In genomic region chr11:3441696-3442443, GRCm38 (mm10) we compare ENCODE assay signal across 10 mouse cellular contexts. TPM values are rescaled to one million over a fixed set of nuclear protein-coding genes. Genes with fewer than 3 reads are reported as not detected.
A peak's percentile ranks its signal among the peaks of the same experiment; 100 is the strongest.
DNase-seq lines count a peak whose midpoint lies in the region; ATAC-seq and TF ChIP-seq lines count a peak whose summit lies in the region.
"Had no signal": no experiment of that assay in that cellular context is flagged by ENCODE, and none has a peak within 500 bp of the region (broad histone marks: within the 10 kb centered on the region; RNA-seq: fewer than 3 reads in every experiment).

No protein-coding gene starts in this region.

- no peaks in the 10 kb centered on the region for H3K9me3 ChIP-seq in hindbrain, embryonic 15.5 days
- H3K9me3 ChIP-seq in hindbrain, embryonic 11.5 days (ENCODE audit: control insufficient read depth, low read length): no peaks in the 10 kb centered on the region
- no peaks in the 10 kb centered on the region for H3K9me3 ChIP-seq in forebrain, postnatal 0 days (ENCODE audit: low read length)
- H3K9me3 ChIP-seq: liver, embryonic 13.5 days; neural tube, embryonic 13.5 days had no signal

- no peak for DNase-seq in hindbrain, embryonic 11.5 days (ENCODE audit: low spot score)
- DNase-seq in 3T3-L1 (ENCODE audit: low read depth, low spot score): peak; percentile 80
- peak; percentile 53 for DNase-seq in NIH3T3 (ENCODE audit: low read depth)
- peak; percentile 50 for DNase-seq in forebrain, postnatal 0 days
- DNase-seq in thymus, postnatal 0 days (ENCODE audit: low spot score): no peak
- DNase-seq: liver, embryonic 13.5 days had no signal

- no peaks in the 10 kb centered on the region for H3K27me3 ChIP-seq in hindbrain, embryonic 15.5 days
- H3K27me3 ChIP-seq in hindbrain, embryonic 11.5 days (ENCODE audit: control insufficient read depth, insufficient read depth, low read length): no peaks in the 10 kb centered on the region
- H3K27me3 ChIP-seq in forebrain, postnatal 0 days (ENCODE audit: insufficient read depth, low read length): no peaks in the 10 kb centered on the region
- H3K27me3 ChIP-seq: liver, embryonic 13.5 days; neural tube, embryonic 13.5 days had no signal

- H3K4me2 ChIP-seq in hindbrain, embryonic 15.5 days: no peak overlapping the region
- H3K4me2 ChIP-seq in hindbrain, embryonic 11.5 days (replicated peaks; ENCODE audit: low read depth, low read length): no peak overlapping the region
- H3K4me2 ChIP-seq in forebrain, postnatal 0 days (ENCODE audit: low read depth): no peak overlapping the region
- H3K4me2 ChIP-seq: liver, embryonic 13.5 days; neural tube, embryonic 13.5 days had no signal

- no peak for ATAC-seq in hindbrain, embryonic 15.5 days (ENCODE audit: low FRiP score, low read depth)
- no peak for ATAC-seq in hindbrain, embryonic 11.5 days (ENCODE audit: low FRiP score)
- ATAC-seq in forebrain, postnatal 0 days: peak; percentile 81
- ATAC-seq in frontal cortex, adult (ENCODE audit: low TSS enrichment): no peak
- no peak for ATAC-seq in inflammation-experienced regulatory T-cells, adult 6 months

- H3K36me3 ChIP-seq in hindbrain, embryonic 15.5 days: 0 out of 2 replicates have a peak, but pooled peaks cover 2% of the 10 kb centered on the region
- H3K36me3 ChIP-seq in hindbrain, embryonic 11.5 days (ENCODE audit: control insufficient read depth, insufficient read depth, low read length): no peaks in the 10 kb centered on the region
- no peaks in the 10 kb centered on the region for H3K36me3 ChIP-seq in forebrain, postnatal 0 days (ENCODE audit: insufficient read depth)
- H3K36me3 ChIP-seq: liver, embryonic 13.5 days; neural tube, embryonic 13.5 days had no signal

- TF ChIP-seq CTCF in forebrain, postnatal 0 days (IDR thresholded peaks at IDR 0.05; ENCODE audit: low read depth): no peak

- H3K27ac ChIP-seq in hindbrain, embryonic 15.5 days (replicated peaks): 0 out of 2 replicates have a peak overlapping the region, but pooled peaks have one; percentile 10
- H3K27ac ChIP-seq in hindbrain, embryonic 11.5 days (ENCODE audit: low read depth, low read length): no peak overlapping the region
- no peak overlapping the region for H3K27ac ChIP-seq in forebrain, postnatal 0 days (ENCODE audit: low read depth, low read length)
- H3K27ac ChIP-seq: liver, embryonic 13.5 days; neural tube, embryonic 13.5 days had no signal

- H3K4me1 ChIP-seq in hindbrain, embryonic 15.5 days (replicated peaks): no peaks in the 10 kb centered on the region; the same call in 1 of the 2 replicates
- no peaks in the 10 kb centered on the region for H3K4me1 ChIP-seq in hindbrain, embryonic 11.5 days (replicated peaks; ENCODE audit: control insufficient read depth, insufficient read depth, low read length)
- no peaks in the 10 kb centered on the region for H3K4me1 ChIP-seq in forebrain, postnatal 0 days (ENCODE audit: insufficient read depth)

- H3K4me3 ChIP-seq in hindbrain, embryonic 15.5 days: no peak overlapping the region
- no peak overlapping the region for H3K4me3 ChIP-seq in hindbrain, embryonic 11.5 days (ENCODE audit: low read depth, low read length)
- H3K4me3 ChIP-seq in forebrain, postnatal 0 days (ENCODE audit: low read depth, low read length): no peak overlapping the region
- H3K4me3 ChIP-seq: liver, embryonic 13.5 days; neural tube, embryonic 13.5 days had no signal

- H3K9ac ChIP-seq in hindbrain, embryonic 15.5 days: no peak overlapping the region
- H3K9ac ChIP-seq in hindbrain, embryonic 11.5 days (ENCODE audit: low read depth, low read length): no peak overlapping the region
- H3K9ac ChIP-seq in forebrain, postnatal 0 days: no peak overlapping the region
- H3K9ac ChIP-seq: liver, embryonic 13.5 days; neural tube, embryonic 13.5 days had no signal

RNA-seq across cellular contexts. Expression of gene Rnf185, which starts 10.3 kb away (rescaled TPM):
- 41.1 and 41.7 TPM in 2 replicates for polyA plus RNA-seq in hindbrain, embryonic 15.5 days (2015; fragmentation: Nextera tagmentation; extraction: Ambion mirVana)
- 51.4 and 52.3 TPM in 2 replicates for polyA plus RNA-seq in hindbrain, embryonic 11.5 days (2014; fragmentation: Nextera tagmentation; extraction: Ambion mirVana)
- 35.9 and 38.8 TPM in 2 replicates for total RNA-seq in forebrain, postnatal 0 days (2014; rRNA removed)
- polyA plus RNA-seq in forebrain, postnatal 0 days (2015; fragmentation: Nextera tagmentation; extraction: Ambion mirVana): 36.3 and 36.9 TPM in 2 replicates
- polyA plus RNA-seq in thymus, postnatal 0 days (2015; fragmentation: Nextera tagmentation; extraction: Ambion mirVana): 17.2 and 17.4 TPM in 2 replicates
- polyA plus RNA-seq in inflammation-experienced regulatory T-cells, adult 6 months (2017; shearing (Covaris generic)): 10 to 100 TPM; 16.8 to 28.4 (median 21.9) TPM

RNA-seq across cellular contexts. Expression of gene Limk2, which starts 32.9 kb away (rescaled TPM):
- 148 and 158 TPM in 2 replicates for polyA plus RNA-seq in hindbrain, embryonic 15.5 days (2015; fragmentation: Nextera tagmentation; extraction: Ambion mirVana)
- 74.8 and 75.0 TPM in 2 replicates for polyA plus RNA-seq in hindbrain, embryonic 11.5 days (2014; fragmentation: Nextera tagmentation; extraction: Ambion mirVana)
- 148 and 173 TPM in 2 replicates for total RNA-seq in forebrain, postnatal 0 days (2014; rRNA removed)
- polyA plus RNA-seq in forebrain, postnatal 0 days (2015; fragmentation: Nextera tagmentation; extraction: Ambion mirVana): 87.7 and 98.6 TPM in 2 replicates
- 46.8 and 47.0 TPM in 2 replicates for polyA plus RNA-seq in thymus, postnatal 0 days (2015; fragmentation: Nextera tagmentation; extraction: Ambion mirVana)
- 10 to 100 TPM; 84.8 to 90.3 (median 87.8) TPM for polyA plus RNA-seq in inflammation-experienced regulatory T-cells, adult 6 months (2017; shearing (Covaris generic))

RNA-seq across cellular contexts. Expression of gene Pla2g3, which starts 46.2 kb away (rescaled TPM):
- polyA plus RNA-seq in hindbrain, embryonic 15.5 days (2015; fragmentation: Nextera tagmentation; extraction: Ambion mirVana): 1.6 and 2.0 TPM in 2 replicates
- 0.60 and 0.86 TPM in 2 replicates for polyA plus RNA-seq in hindbrain, embryonic 11.5 days (2014; fragmentation: Nextera tagmentation; extraction: Ambion mirVana)
- total RNA-seq in forebrain, postnatal 0 days (2014; rRNA removed): 21.3 and 26.2 TPM in 2 replicates
- 9.4 and 11.9 TPM in 2 replicates for polyA plus RNA-seq in forebrain, postnatal 0 days (2015; fragmentation: Nextera tagmentation; extraction: Ambion mirVana)
- polyA plus RNA-seq in thymus, postnatal 0 days (2015; fragmentation: Nextera tagmentation; extraction: Ambion mirVana): 0.90 TPM in 2 replicates
- under 1 TPM in 2 of 3 experiments, not detected in 1; 0.12 to 0.28 TPM for polyA plus RNA-seq in inflammation-experienced regulatory T-cells, adult 6 months (2017; shearing (Covaris generic))

Comparison
In these comparisons a context has a peak if more than half of its experiments do, and no peak if none do; other contexts are left out.
1. DNase-seq: peak in 3T3-L1 (single experiment), NIH3T3 (single experiment) and forebrain, postnatal 0 days (single experiment); none in hindbrain, embryonic 11.5 days (single experiment) and thymus, postnatal 0 days (single experiment).